Mouse (Mus musculus) thymus, postnatal 4 days (tissue): Measurements from ENCODE around the gene Foxp1.
A peak's percentile ranks its signal among the peaks of the same experiment; 100 is the strongest.

ENCODE experiments used
- DNase-seq: peaks from one replicate; pipeline ENCODE4 v3.0.0; 2021

Gene Foxp1

DNA sequence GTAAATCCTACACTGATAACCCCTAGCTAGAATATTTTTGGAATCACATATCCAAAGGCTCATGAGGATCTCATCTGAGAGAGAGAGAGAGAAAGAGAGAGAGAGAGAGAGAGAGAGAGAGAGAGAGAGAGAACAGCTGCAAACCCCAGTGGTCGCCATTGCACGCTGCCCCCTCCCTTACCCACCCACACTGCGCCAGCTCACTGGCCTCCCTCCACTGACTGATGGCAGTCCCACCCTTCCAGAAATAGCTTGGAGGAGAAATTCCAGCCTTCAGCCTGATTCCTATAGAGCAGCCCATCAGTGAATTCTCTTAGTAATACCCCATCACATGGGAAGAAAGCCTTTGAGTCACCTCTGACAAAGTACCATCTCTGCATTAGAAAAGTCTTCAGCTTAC lies 271.3 kb downstream of the Foxp1 start:
- DNase-seq = no peak

DNA sequence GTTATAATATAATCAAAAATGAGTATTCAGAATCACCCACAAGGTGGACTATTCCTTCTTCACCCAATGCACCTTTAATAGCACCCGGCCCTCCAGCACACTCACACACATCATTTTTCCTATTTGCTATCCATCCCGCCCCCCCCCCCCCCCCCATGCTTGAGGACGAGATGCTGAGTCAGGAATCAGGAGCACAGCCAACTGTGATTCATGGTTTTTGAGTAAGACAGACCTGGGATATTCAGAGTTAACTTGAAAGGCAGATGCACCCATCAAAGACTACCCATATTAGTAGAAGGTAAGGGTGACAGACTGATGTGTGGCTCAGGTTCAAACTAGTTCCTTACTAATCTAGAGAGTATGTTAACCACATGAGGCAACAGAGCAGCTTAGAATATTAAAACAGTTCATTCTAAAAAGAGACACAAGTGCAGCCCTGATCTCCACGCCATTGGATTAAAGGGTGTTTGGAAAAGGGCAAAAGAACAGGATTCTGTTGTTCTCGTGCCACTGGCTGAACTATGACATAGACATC lies 273.0 kb downstream of the Foxp1 start:
- DNase-seq = no peak

DNA sequence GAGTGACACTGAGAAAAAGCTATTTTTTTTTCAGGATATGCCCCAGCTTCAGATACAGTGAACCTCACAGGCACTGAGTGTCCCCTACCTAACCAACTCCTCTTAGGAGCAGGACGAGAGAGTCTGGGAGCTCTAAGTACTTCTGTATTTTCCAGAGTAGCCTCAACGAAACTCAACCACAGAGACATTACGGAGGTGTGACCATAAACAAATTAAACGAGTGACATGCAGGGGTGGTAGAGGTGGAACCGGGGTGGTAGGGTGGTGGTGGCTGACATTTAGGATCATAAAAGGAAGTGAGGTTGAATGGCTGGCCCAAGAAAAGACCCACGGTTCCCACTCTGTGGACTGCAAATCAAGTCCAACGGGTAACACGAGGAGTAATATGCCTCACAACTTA lies 274.1 kb downstream of the Foxp1 start:
- no peak for DNase-seq

DNA sequence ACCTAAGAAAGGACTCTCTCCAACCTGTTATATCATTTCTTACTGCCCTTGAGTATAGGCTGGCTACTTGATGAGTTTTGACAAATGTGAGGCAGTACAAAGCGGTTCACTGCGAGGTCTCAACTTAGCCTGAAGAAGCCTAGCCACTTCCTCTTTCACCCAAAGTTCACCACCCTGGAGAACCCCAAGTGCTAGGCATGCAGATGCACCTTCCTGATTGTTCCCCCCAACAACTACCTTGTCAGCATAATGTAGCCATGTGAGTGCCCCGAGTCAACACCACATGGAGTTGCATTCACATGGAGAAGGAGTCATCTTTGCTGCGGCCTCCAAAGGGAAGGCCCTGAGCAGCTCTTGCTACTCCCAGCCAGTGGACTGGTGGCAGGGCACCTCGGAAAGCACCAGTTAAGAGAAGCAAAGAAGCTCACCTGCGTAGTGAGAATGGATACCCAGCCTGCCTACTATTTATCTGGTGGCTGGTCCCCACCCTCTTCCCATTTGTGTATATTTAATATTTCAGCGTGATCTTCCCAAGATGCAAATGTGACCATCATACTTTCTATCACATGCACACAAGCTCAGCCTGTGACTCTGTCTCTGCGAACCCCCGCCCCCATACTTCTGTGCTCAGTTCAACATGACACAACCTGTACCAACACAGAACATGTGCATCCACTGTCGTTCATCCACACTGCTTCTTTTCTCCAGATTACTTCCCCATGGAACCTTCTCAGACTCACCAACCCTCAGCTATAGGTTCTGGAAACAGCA lies 280.7 kb downstream of the Foxp1 start:
- DNase-seq = peak; percentile 31

DNA sequence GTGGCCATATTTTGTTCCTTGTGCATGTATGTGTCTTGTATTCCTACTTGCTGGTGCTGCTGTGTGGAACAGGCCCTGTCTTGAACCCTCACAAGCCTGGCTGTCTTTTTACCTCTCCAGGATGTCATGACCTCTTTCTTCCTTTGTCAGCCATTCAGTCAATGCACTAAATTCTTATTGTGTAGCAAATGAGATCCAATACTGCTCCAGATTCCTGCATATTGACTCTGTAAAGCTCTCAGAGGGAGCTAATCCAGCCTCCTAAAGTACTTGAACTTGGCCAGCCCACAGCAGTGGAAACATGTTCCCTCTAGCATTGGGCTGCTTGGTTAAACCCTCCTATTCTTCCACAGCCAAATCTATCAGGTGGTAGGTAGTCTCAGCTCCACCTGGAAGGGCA lies 281.8 kb downstream of the Foxp1 start:
- no peak for DNase-seq

DNA sequence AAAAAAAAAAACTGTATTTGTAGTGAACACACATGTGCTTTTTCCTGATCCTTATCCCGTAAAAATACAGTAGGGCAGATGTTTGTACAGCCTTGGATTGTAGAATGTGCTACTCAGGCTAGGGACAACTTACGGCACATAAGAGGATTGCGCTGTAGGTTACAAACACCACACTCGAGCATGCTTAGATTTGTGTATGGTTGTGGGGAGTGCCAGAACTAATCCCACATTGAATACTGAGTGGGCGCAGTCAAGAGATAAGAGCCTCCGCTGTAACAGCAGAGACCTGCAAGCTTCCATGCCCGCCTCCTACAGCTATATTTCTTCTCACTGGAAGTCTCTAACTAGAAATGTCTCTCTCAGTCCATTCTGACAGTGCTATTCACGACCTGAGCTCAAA lies 286.9 kb downstream of the Foxp1 start:
- DNase-seq = no peak

DNA sequence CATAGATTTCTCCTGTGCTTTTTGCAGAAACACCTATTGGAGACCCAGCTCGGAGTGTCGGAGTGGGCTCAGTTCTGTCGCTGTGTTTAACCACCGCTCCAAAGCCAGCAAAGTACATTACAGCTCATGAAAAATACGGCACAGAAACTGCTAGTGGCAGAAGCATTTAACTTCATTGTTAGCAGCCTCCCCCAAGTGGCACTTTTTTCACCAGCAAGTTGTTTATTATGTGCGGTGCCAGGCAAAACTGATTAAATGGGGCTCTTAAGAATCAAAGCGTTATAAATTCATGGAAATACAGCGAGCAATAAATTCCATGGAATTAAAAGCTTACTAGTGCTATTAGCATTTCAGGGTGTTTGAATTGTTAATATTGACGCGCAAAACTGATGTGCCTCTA lies 289.1 kb downstream of the Foxp1 start:
- no peak for DNase-seq

DNA sequence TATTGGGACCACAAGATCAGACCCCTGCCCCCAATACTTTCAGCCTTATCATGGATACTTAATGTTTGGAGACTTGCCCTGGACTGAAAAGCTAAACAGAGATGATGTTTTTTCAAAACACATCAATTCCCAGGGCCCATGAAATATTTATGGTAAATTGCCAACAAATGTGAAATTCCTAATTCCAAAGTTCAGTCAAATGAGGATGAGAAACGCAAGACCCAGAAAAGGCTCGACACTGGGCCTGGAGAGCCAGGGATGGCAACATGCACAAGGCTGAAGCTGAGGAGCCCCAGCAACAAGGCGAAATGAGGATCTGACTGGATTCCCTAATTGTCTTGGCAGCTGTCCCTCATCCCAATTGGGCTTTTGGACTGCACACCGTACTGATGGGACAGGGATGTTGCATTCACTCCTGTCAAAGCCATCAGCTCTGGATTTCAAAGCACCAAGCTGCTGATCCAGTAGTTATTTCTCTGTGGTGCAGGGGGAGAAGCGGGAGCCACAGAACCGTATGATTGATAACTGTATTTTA lies 294.1 kb downstream of the Foxp1 start:
- DNase-seq = no peak

DNA sequence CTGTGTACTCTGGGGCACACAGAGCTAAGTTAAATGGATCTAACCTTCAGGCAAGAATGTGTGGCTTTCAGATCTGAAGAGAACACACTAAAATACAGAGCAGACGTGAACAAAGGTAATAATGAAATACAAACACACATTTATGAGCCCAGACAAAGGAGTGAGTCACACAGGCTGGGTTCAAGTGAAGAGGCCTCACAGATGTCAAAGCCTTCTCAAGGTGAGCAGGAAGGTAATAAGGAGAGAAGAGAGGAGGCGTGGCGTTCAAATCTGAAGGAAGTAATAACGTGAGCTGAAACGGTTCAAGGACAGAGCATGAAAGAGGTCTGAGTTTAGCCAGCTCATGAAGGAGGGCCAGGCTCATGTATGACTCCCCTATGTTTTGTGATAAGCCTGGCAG lies 301.4 kb downstream of the Foxp1 start:
- DNase-seq = no peak

DNA sequence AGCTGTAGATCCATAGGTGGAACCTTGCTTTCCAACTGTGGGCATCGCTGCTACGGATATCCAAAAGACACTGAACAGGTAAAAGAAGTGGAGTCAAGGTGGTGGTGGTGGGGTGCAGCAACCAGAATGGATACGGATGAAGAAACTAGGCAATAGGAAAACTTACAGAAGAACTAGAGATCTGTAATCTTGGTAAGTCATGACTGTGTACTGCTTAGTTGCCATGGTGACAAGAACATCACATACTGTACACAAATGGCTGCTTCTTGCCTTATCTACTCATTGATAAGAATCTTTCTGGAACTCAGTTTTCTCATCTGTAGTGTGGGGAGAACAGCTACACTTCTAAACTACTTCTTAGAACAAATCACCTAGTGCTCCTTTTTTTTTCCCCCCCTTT lies 302.0 kb downstream of the Foxp1 start:
- DNase-seq = no peak

DNA sequence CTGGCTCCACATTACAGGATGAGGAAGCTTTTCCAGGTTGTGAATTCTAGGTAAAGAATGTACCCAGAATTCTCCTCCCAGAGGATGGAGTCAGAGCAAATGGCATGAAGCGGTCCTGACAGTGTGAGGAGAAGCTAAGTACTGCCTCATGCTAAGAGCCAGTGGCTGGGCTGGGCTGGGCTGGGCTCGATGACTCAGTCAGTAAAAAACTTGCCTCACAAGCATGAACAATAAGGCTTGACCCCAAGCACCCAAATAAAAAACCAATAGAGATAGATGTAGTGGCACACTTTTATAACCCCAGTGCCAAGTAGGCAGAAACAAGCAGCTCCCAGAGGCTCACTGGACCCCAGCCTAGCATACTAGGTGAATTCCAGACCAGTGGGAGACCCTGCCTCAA lies 304.7 kb downstream of the Foxp1 start:
- no peak for DNase-seq

DNA sequence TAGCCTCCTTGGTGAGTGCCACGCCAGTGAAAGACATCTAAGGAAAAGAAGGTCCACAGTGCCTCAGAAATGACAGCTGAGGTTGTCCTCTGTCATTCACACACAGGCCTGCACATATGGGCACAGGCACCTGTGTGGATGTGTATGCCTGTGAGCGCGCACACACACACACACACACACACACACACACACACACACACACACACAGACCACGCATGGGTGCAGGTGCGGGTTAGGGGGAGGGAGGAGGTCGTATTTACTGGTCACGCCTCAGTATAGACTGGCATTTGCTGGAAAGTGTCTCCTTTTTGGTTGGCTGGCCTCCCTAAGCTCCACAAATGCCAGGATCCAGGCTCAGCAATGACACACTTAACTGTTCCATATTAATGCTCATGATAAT lies 305.4 kb downstream of the Foxp1 start:
- DNase-seq = peak; percentile 17

DNA sequence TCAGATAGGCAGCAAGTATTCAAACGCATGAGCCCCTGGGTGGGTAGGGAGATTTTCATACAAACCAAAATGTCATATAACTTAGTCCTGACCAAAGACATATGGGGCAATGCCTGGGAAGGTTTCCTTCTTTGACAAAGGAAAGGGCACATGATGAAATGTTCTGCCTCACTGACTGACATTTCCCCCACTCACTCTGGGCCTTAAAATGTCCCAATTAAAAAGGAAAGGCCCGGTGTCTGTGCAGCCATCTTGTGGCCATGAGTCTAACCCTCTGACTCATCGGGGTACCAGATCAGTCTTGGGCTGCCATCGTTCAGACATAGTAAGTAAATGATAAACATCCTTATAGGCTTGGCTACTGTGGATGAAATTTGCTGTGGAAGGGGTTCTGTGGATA lies 310.1 kb downstream of the Foxp1 start:
- DNase-seq = no peak

DNA sequence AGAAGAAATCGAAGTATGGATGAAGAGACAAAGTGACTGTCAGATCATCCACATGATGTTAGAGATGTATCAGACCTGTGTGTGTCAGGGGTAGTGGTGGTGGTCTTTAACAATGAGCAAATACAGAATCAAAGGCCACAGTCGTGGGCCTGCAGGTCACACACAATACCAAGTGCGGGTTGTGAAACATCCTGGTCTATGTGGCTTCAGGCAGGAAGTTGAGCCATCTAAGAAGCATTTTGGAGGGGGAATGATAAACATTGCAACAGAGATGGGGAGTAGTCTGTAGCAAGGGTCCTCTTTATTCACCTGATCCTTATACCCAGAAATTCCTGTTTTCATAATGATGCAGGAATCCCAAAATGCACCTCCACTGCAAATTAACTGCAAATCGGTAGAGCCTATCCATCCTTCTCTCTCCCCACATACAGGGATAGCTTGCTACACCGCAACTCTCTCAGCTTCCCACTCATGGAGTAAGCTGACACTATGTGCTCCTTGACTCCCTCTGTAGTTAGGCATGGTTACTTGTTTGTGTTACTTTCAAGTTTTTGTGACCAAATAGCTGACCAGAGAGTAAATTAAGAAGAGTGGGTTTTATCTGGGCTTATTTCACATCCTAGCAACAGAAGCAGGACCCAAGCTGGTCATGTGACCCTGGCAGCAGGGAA lies 310.7 kb downstream of the Foxp1 start:
- no peak for DNase-seq

DNA sequence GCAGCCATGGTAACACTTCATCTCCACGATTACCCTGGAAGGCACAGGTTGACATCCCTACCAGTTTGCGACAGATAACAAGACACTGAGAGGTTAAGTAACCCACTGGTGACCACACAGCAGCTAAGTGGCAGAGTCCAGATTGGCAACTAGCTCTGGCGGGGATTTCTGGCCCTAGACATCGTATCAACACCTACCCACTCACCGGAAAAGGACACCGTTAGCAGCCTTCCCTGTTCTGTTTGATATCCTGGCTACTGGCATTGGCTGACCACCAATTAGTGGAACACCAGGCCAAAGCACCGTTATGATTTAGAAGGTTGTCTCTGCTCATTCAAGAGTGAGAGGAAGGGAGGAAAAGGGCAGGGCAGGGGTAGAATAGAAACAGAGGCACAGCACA lies 312.4 kb downstream of the Foxp1 start:
- DNase-seq = no peak

DNA sequence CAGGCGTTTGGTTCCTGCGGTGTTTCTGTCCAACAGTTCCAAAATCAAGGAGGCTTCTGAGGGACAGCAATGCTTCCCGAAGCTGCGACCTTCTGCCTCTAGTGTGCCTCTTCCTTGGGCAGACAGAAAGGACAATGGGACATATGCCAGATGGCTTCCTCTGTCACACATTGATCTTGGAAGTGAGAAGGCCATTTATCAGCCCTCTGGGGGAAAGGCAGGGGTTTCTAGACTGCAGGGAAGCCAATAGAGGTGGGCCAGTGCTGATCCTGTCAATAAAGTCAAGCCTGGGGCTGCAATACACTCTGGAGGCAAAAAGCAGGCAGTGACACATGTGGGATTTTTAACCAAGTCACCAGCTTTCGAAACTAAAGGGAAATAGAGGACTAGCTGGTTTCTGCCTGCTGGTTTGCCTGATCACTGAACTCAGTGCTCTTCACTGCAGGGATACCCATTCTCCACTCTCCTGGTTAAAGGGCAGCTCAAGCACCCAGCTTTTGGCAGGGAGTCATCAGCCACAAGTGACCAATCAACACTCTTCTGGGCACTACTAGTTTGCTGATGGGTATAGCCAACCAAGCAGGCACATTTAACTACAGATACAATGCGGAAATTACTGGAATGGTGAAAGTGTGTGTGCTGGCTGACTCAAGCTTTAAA lies 315.2 kb downstream of the Foxp1 start:
- DNase-seq = no peak

DNA sequence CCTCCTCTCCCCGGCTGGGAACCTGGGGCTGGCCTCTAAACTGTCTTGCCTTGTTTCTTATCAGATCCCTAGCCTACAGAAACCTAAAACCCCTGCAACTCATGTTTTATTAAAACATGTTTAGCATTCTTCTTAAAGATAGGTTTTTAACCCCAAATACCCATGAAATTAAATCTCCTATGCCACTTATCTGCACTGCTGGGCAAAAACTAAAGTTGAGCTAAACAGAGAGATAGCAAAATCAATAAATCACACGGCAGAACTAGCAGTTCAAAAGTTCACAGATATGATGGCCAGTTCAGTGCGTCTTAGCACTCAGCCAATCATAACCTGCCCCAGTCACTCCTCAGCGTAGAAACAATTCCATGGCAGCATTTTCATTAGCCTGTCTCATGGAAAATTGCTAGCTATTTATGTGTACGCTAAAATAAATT lies 316.1 kb downstream of the Foxp1 start:
- DNase-seq = no peak

DNA sequence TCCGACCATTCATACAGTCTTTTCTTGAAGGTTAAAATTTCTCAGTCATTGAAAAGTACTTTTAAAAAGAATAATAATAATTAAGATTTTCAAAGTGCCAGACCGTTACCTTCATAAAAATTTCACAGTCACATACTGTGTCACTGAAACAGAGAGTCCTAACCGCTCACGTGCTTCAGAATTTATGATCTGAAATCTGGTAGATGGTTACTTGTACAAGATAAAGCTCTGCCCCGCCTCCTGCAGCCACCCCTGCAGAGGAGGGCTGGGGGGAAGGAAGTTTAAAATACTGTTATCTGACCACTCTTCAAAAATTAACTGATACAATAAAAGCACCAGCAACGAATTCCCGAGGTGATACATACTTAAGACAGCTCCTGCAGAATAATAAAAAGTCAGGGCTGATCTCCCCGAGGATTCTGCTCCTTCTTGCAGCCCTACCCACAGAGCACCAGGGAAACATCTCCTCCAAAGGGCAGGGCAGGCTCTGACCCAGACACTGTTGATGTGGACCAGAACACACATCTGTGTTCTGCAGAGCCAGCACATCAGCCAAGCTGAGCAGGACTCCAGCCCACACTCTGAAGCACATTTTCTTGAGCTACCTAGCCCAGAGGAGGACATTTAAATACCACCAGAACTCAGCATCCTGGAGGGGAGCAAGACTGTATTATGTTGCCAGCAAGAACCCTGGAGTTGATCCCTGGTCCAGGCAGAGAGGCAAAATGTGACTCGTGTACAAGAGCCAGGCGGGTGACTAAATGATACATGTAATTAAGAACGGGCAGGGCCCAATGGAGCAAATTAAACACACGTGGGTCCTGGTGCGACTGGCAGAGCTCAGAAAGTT lies 316.7 kb downstream of the Foxp1 start:
- DNase-seq = no peak

DNA sequence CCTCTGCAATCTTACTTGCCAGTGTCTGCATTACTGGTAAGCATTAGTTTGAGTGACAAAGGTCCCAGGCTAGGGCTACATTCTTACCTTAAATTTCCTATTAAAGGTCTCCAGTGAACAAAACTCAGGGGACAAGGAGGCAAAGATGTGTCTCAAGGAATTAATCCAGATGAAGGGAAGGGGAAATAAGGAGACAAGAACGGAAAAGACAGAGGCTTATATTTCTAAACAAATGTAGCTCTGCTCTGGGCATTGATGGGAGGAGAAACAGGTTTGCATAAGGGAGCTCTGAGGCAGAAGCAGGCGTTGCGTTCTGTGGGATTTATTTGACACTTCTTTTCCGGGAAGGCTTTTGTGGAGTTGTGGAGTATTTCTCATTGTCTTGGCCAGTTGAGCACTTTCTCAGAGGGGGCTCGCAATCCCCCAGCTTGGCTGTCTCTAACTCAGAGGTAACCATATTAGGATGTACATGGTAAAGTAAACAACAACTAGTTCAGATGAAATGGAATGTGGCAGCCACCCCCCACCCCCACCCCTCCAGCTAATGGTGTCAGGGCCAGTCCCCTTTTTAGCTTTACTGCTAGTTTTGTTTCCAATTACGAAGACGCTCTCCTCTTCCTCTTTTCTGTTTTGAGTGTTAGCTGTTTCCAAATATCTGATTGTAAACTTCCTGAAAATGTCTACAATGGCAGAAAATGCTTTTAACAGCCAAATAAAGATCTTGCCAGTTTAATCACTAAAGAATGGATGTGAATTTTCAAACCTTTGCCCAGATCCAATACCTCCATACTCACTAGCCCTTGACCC lies 317.5 kb downstream of the Foxp1 start:
- DNase-seq = no peak

DNA sequence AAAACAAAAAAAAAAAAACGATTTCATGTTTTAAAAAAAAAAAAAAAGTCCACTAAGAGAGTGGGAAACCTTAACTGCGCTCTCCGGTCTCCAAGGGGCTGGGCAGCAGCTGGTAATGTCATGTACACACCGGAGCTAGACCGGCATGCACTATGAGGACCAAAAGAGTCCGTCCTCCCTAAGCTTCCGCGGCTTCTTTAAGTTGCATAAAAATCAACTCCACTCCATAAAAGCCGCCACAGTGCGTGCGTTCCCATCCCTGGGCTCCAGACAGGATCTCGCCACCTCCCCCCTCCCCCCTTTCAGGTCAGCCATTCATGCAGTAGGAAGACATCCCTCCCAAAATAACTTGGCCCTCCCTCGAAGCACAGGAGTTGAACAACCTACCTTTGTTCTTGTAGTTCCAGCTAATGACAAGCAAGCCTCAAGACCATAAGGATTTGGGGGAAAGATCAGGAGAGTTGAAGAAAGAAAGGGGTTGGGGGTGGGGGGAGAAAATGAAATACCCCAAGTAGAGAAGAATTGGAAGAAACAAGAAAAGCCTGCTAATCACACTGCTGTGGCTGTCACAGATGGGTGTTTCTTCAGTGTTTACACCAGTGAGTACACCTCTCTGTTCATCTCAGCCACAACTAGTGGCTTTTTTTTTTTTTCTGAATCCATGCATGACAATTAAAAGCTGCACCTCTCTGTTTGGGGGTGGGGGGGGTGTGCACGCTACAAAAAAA lies 318.3 kb downstream of the Foxp1 start:
- no peak for DNase-seq

DNA sequence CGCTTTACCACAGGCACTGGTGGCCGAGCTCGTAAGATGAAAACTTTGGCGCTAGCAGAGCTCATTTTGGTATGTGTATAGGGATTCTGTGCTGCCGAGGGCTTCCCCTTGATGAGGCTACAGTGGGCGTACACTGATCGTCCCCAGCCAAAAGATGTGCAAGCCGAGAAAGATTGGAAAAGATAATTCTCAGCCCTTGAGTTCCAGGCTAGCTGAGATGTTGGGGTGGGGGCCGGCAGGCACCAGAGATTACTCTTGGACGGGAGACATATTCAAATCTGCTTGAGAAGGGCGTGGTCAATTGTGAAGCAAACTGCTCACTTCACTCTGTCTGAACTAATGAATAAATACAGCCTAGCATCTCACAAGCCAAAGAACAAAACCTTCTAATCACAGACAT lies 319.3 kb downstream of the Foxp1 start:
- DNase-seq = no peak
